Mouse (Mus musculus): ENCODE results near the gene St6galnac3. TPM values are rescaled to one million over a fixed set of nuclear protein-coding genes. Genes with fewer than 3 reads are reported as not detected.

St6galnac3 gene
- polyA plus RNA-seq, 1 experiment = not detected

GRCm38 (mm10) chr3:153567913-153568312 lies 157.1 kb downstream of the St6galnac3 start:
- TF ChIP-seq MYOD1 (IDR thresholded peaks at IDR 0.05; ENCODE audit: control insufficient read depth, insufficient read length, low read depth) (no peak), FOSL1 (IDR thresholded peaks at IDR 0.05; ENCODE audit: insufficient read depth, low read length, poor library complexity, severe bottlenecking) (no peak), MAX (IDR thresholded peaks at IDR 0.05) (no peak), MYOG (IDR thresholded peaks at IDR 0.05; ENCODE audit: control insufficient read depth, extremely low read depth, insufficient read length) (no peak), CTCF (IDR thresholded peaks at IDR 0.05; ENCODE audit: control insufficient read depth, insufficient read depth, insufficient read length) (no peak), USF1 (IDR thresholded peaks at IDR 0.05; ENCODE audit: low read depth) (no peak), CEBPB (IDR thresholded peaks at IDR 0.05; ENCODE audit: low read depth) (no peak)
- Histone ChIP-seq H3K4me3 (ENCODE audit: insufficient read depth, poor library complexity, severe bottlenecking) (no peak overlapping the region), H3K79me3 (ENCODE audit: low read depth) (no peaks in the 10 kb centered on the region), H3K36me3 (ENCODE audit: control insufficient read depth, insufficient read depth) (no peaks in the 10 kb centered on the region), H3K79me2 (ENCODE audit: control insufficient read depth, insufficient read depth) (no peaks in the 10 kb centered on the region), H3ac (ENCODE audit: control insufficient read depth, insufficient read length, low read depth) (no peak overlapping the region), H3K27me3 (ENCODE audit: control insufficient read depth, insufficient read depth, insufficient read length) (no peaks in the 10 kb centered on the region)

- Histone ChIP-seq H3K79me3 (ENCODE audit: low read depth) (no peaks in the 10 kb centered on the region), H3ac (ENCODE audit: control insufficient read depth, insufficient read length, low read depth) (no peak overlapping the region), H3K79me2 (ENCODE audit: control insufficient read depth, insufficient read depth) (no peaks in the 10 kb centered on the region), H3K36me3 (ENCODE audit: control insufficient read depth, insufficient read depth) (no peaks in the 10 kb centered on the region), H3K4me3 (ENCODE audit: insufficient read depth, poor library complexity, severe bottlenecking) (no peak overlapping the region), H3K27me3 (ENCODE audit: control insufficient read depth, insufficient read depth, insufficient read length) (no peaks in the 10 kb centered on the region)
- TF ChIP-seq MYOG (IDR thresholded peaks at IDR 0.05; ENCODE audit: control insufficient read depth, extremely low read depth, insufficient read length) (no peak), CEBPB (IDR thresholded peaks at IDR 0.05; ENCODE audit: low read depth) (no peak), MYOD1 (IDR thresholded peaks at IDR 0.05; ENCODE audit: control insufficient read depth, insufficient read length, low read depth) (no peak), MAX (IDR thresholded peaks at IDR 0.05) (no peak), FOSL1 (IDR thresholded peaks at IDR 0.05; ENCODE audit: insufficient read depth, low read length, poor library complexity, severe bottlenecking) (no peak), USF1 (IDR thresholded peaks at IDR 0.05; ENCODE audit: low read depth) (no peak), CTCF (IDR thresholded peaks at IDR 0.05; ENCODE audit: control insufficient read depth, insufficient read depth, insufficient read length) (no peak)
Observed at GRCm38 (mm10) chr3:153567512-153567911, 157.5 kb downstream of the St6galnac3 start.

DNA sequence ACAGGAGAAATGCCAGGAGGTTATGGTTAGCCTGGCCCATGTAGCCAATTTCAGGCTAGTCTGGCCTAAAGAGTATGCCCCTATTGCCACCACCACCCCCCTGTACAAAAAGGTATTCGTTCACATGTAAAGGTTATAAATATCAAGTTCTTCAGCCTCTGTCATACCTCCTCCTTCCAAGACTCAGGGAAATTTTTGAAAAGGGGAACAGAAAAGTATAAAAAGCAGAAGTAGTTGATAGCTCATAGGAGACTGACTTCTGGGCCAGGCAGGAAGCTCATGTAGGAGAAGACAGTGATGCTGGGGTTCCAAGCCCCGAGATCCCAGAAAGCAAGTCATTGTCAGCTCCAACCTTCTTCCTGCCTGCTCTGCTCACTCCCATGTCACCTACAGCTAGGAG lies 158.9 kb downstream of the St6galnac3 start:
- Histone ChIP-seq H3K27me3 (ENCODE audit: control insufficient read depth, insufficient read depth, insufficient read length) (no peaks in the 10 kb centered on the region), H3ac (ENCODE audit: control insufficient read depth, insufficient read length, low read depth) (no peak overlapping the region), H3K36me3 (ENCODE audit: control insufficient read depth, insufficient read depth) (no peaks in the 10 kb centered on the region), H3K79me3 (ENCODE audit: low read depth) (no peaks in the 10 kb centered on the region), H3K79me2 (ENCODE audit: control insufficient read depth, insufficient read depth) (no peaks in the 10 kb centered on the region), H3K4me3 (ENCODE audit: insufficient read depth, poor library complexity, severe bottlenecking) (no peak overlapping the region)
- TF ChIP-seq MYOD1 (IDR thresholded peaks at IDR 0.05; ENCODE audit: control insufficient read depth, insufficient read length, low read depth) (no peak), CEBPB (IDR thresholded peaks at IDR 0.05; ENCODE audit: low read depth) (no peak), CTCF (IDR thresholded peaks at IDR 0.05; ENCODE audit: control insufficient read depth, insufficient read depth, insufficient read length) (no peak)

GRCm38 (mm10) chr3:153560897-153561296 lies 164.1 kb downstream of the St6galnac3 start:
- Histone ChIP-seq H3K4me3 (ENCODE audit: insufficient read depth, poor library complexity, severe bottlenecking) (no peak overlapping the region), H3ac (ENCODE audit: control insufficient read depth, insufficient read length, low read depth) (no peak overlapping the region), H3K27me3 (ENCODE audit: control insufficient read depth, insufficient read depth, insufficient read length) (no peaks in the 10 kb centered on the region), H3K79me2 (ENCODE audit: control insufficient read depth, insufficient read depth) (no peaks in the 10 kb centered on the region), H3K36me3 (ENCODE audit: control insufficient read depth, insufficient read depth) (no peaks in the 10 kb centered on the region), H3K79me3 (ENCODE audit: low read depth) (no peaks in the 10 kb centered on the region)
- TF ChIP-seq CTCF (IDR thresholded peaks at IDR 0.05; ENCODE audit: control insufficient read depth, insufficient read depth, insufficient read length) (no peak), FOSL1 (IDR thresholded peaks at IDR 0.05; ENCODE audit: insufficient read depth, low read length, poor library complexity, severe bottlenecking) (no peak), MYOG (IDR thresholded peaks at IDR 0.05; ENCODE audit: control insufficient read depth, extremely low read depth, insufficient read length) (no peak), USF1 (IDR thresholded peaks at IDR 0.05; ENCODE audit: low read depth) (no peak), MAX (IDR thresholded peaks at IDR 0.05) (no peak)

DNA sequence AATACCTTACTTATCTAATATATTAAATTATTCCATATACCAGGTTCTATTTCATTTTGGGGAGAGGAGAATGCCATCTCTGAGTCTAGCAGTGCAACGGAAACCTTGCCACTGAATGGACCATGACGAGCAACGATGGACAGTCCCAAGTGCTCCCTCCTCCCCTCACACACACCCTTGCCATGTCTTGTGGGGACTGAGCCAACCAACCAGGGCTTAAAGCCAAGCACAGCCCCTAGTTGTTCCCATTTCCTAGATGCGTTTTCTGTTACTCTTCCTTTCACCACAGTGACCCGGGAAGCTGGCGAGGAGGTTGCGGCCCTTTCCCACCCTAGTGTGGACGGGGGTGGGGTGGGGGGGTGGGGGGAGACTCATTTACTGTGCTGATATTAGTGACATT lies 165.4 kb downstream of the St6galnac3 start:
- Histone ChIP-seq H3K79me2 (ENCODE audit: control insufficient read depth, insufficient read depth) (no peaks in the 10 kb centered on the region), H3ac (ENCODE audit: control insufficient read depth, insufficient read length, low read depth) (no peak overlapping the region), H3K79me3 (ENCODE audit: low read depth) (no peaks in the 10 kb centered on the region), H3K36me3 (ENCODE audit: control insufficient read depth, insufficient read depth) (no peaks in the 10 kb centered on the region), H3K4me3 (ENCODE audit: insufficient read depth, poor library complexity, severe bottlenecking) (no peak overlapping the region), H3K27me3 (ENCODE audit: control insufficient read depth, insufficient read depth, insufficient read length) (no peaks in the 10 kb centered on the region)
- TF ChIP-seq USF1 (IDR thresholded peaks at IDR 0.05; ENCODE audit: low read depth) (no peak), MYOG (IDR thresholded peaks at IDR 0.05; ENCODE audit: control insufficient read depth, extremely low read depth, insufficient read length) (no peak), CTCF (IDR thresholded peaks at IDR 0.05; ENCODE audit: control insufficient read depth, insufficient read depth, insufficient read length) (no peak), MYOD1 (IDR thresholded peaks at IDR 0.05; ENCODE audit: control insufficient read depth, insufficient read length, low read depth) (no peak), CEBPB (IDR thresholded peaks at IDR 0.05; ENCODE audit: low read depth) (no peak), FOSL1 (IDR thresholded peaks at IDR 0.05; ENCODE audit: insufficient read depth, low read length, poor library complexity, severe bottlenecking) (no peak), MAX (IDR thresholded peaks at IDR 0.05) (no peak)

DNA sequence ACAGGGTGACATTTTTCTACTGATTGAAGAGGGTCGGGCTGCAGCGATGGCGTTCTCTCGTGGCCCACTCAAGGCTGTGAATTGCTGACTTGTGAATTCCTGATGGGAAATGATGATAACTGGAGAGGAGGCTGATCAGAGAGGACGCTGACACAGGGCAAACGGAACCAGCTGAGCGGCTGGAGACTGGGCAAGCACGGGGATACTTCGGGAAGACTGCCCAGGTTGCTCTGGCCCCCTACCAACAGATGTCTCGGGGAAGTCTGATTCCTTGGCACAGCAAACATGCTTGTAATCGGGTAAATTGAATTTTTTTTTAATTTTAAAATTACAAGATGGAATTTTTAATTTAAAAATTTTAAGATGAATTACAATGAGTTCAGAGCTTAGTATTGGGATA lies 168.4 kb downstream of the St6galnac3 start:
- H3K27me3 ChIP-seq (ENCODE audit: control insufficient read depth, insufficient read depth, insufficient read length) = no peaks in the 10 kb centered on the region
- TF ChIP-seq MYOD1 (IDR thresholded peaks at IDR 0.05; ENCODE audit: control insufficient read depth, insufficient read length, low read depth) (no peak), USF1 (IDR thresholded peaks at IDR 0.05; ENCODE audit: low read depth) (no peak), CTCF (IDR thresholded peaks at IDR 0.05; ENCODE audit: control insufficient read depth, insufficient read depth, insufficient read length) (no peak), CEBPB (IDR thresholded peaks at IDR 0.05; ENCODE audit: low read depth) (no peak), MAX (IDR thresholded peaks at IDR 0.05) (no peak), FOSL1 (IDR thresholded peaks at IDR 0.05; ENCODE audit: insufficient read depth, low read length, poor library complexity, severe bottlenecking) (no peak), MYOG (IDR thresholded peaks at IDR 0.05; ENCODE audit: control insufficient read depth, extremely low read depth, insufficient read length) (no peak)
- H3K4me3 ChIP-seq (ENCODE audit: insufficient read depth, poor library complexity, severe bottlenecking) = no peak overlapping the region
- no peaks in the 10 kb centered on the region for H3K36me3 ChIP-seq (ENCODE audit: control insufficient read depth, insufficient read depth)
- no peak overlapping the region for H3ac ChIP-seq (ENCODE audit: control insufficient read depth, insufficient read length, low read depth)
- no peaks in the 10 kb centered on the region for H3K79me3 ChIP-seq (ENCODE audit: low read depth)
- H3K79me2 ChIP-seq (ENCODE audit: control insufficient read depth, insufficient read depth) = no peaks in the 10 kb centered on the region
